Comparison of ENCODE assay signal across 13 mouse cellular contexts in the genomic region with DNA sequence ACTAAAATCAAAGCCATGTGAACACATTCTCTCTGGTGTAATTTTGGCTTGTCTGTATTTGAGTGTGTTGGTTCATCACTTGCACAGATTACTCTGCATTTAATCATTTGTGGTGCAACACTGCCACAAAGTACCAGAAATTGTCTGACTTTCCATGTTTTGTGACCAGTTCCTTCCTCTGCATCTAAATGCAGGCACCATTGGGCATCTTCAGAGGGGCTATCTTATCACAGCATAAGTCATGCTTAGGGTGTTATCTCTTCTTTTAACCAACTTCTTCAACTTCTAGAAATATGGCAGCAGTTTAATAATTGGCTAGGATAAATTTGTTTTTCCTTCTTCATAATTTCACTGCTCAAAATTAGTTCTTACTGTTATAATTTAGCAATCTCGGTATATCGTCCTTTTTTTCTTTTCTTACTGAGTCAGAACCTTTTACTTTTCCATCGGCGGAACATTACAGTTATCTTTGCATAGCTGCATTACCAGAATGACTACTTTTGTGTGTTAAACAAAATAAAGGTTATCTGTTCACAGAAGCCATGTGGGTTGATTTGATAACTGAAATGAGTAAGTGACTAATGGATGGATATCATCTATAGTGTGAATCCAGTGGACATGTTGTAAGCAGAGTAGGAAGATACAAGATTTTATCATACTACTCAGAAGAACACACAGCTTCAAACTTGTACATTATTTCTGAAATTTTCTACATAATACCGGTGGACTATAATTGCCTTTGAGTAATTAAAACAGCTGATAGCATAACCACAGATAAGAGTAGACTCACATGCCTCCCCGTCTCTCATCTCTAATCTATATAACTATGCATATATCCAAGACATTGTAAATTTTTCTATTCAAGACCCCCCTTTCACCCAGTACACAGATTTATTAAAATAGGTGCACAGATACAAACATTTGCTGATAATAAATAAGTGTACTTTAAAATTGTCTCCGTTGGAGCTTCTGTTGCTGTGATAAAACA.
"Had no signal": no experiment of that assay in that cellular context is flagged by ENCODE, and none has a peak within 500 bp of the region (broad histone marks: within the 10 kb centered on the region; RNA-seq: fewer than 3 reads in every experiment).

No protein-coding gene starts in this region.

- H3K27ac ChIP-seq: kidney, embryonic 15.5 days; left cerebral cortex, adult 2 months; limb, embryonic 12.5 days; lung, embryonic 15.5 days; macrophage; midbrain, embryonic 13.5 days had no signal

- H3K4me3 ChIP-seq: kidney, embryonic 15.5 days; left cerebral cortex, adult 2 months; limb, embryonic 12.5 days; lung, embryonic 15.5 days; midbrain, embryonic 13.5 days had no signal

- H3K4me2 ChIP-seq: kidney, embryonic 15.5 days; limb, embryonic 12.5 days; lung, embryonic 15.5 days; midbrain, embryonic 13.5 days had no signal

- H3K27me3 ChIP-seq: kidney, embryonic 15.5 days; limb, embryonic 12.5 days; lung, embryonic 15.5 days; midbrain, embryonic 13.5 days had no signal

- ATAC-seq: midbrain, embryonic 13.5 days had no signal

- DNase-seq: kidney, adult 11 months; kidney, postnatal 25 days; lung, postnatal 14 days; right cerebral cortex, postnatal 4 days; spleen, adult 18-20 months; thymus, adult 18-20 months; thymus, postnatal 14 days had no signal

- H3K4me1 ChIP-seq: kidney, embryonic 15.5 days; limb, embryonic 12.5 days; lung, embryonic 15.5 days; midbrain, embryonic 13.5 days had no signal

- H3K9ac ChIP-seq: kidney, embryonic 15.5 days; limb, embryonic 12.5 days; lung, embryonic 15.5 days; midbrain, embryonic 13.5 days had no signal

- H3K9me3 ChIP-seq: kidney, embryonic 15.5 days; limb, embryonic 12.5 days; lung, embryonic 15.5 days; midbrain, embryonic 13.5 days had no signal

- H3K36me3 ChIP-seq: kidney, embryonic 15.5 days; limb, embryonic 12.5 days; lung, embryonic 15.5 days; midbrain, embryonic 13.5 days had no signal
